Mouse (Mus musculus): ENCODE results near the gene Pink1.

DNA sequence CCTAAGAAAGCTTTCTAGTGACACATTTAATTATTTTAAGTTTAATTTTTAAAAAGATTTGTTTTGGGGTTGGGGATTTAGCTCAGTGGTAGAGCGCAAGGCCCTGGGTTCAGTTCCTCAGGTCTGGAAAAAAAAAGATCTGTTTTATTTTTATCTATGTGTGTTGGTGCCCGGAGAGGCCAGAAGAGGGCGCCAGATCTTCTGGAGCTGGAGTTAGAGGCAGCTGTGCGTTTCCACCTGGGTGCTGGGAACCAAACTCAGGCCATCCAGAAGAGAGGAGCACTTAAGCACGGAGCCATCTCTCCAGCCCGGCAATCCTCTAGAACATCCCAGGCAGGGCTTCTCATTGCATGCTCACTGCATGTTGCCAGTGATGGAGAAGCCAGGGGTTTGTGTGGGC lies 9.7 kb downstream of the Pink1 start:
- TF ChIP-seq CTCF (IDR thresholded peaks at IDR 0.05; ENCODE audit: insufficient read depth, low read length): 0 out of 2 replicates have a peak, but pooled peaks have one; percentile 14
- no peak for TF ChIP-seq POLR2A (IDR thresholded peaks at IDR 0.05; ENCODE audit: borderline replicate concordance, extremely low read depth, low read depth, low read length)

Measured in lung, adult 2 months (tissue).